Mouse (Mus musculus) kidney, adult 2 months (tissue): ENCODE measurements around the gene Arrdc4.

Experiments used
- CTCF ChIP-seq: fragments of 200-500 bp; conservative IDR thresholded peaks from 2 replicates; pipeline ENCODE4 v1.5.1; 2011; ENCODE audit warnings: low read depth, mild to moderate bottlenecking, control low read depth, low read length, moderate library complexity, mixed read lengths; ENCODE audit not compliant: insufficient read depth, insufficient read length
- POLR2A ChIP-seq: fragments of 200-500 bp; IDR thresholded peaks from one replicate; pipeline ENCODE4 v1.6.1; 2011; ENCODE audit warnings: low read depth, low read length, control low read depth

GRCm38 (mm10) chr7:68770894-68771756 lies 22.1 kb upstream of the Arrdc4 start:
- TF ChIP-seq CTCF (no peak), POLR2A (no peak)
